Mouse (Mus musculus) E14TG2a.4 (cell line): Measurements from ENCODE around the gene Med12l.

Source experiments
- CTCF ChIP-seq: conservative IDR thresholded peaks from 2 replicates; pipeline ENCODE4 v1.5.1; 2014; ENCODE audit warnings: low read length
- NANOG ChIP-seq: IDR thresholded peaks from 2 replicates; pipeline ENCODE4 v1.6.1; 2014; ENCODE audit warnings: borderline replicate concordance, low read length, mixed read lengths

DNA sequence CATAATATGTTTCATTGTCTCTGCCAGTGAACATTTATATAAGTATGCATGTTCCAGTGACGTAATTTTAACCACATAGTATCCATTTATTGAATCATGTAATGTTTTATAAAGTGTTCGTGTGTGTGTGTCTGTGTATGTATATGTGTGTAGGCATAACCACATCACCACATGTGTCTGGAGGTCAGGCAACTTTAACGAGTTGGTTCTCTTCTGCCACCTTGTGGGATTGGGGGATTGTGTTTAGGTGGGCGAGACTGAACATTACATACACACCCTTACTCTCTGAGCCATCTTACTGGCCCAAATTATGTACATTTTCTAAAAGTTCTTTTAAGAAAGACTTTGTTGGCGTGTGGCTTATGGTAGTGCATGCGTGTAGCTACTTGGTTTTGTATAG is 162.9 kb downstream of the Med12l start:
- no peak for TF ChIP-seq CTCF
- no peak for TF ChIP-seq NANOG
